Mouse (Mus musculus): ENCODE data around the gene Egfl7.
A peak's percentile ranks its signal among the peaks of the same experiment; 100 is the strongest.

The Egfl7 gene

GRCm38 (mm10) chr2:26639838-26640830 lies 60.3 kb downstream of the Egfl7 start:
- peak; percentile 94 for DNase-seq (ENCODE audit: low spot score)

GRCm38 (mm10) chr2:26641006-26641647 lies 61.3 kb downstream of the Egfl7 start:
- no peak for DNase-seq (ENCODE audit: low spot score)
